Mouse (Mus musculus): ENCODE measurements at regions not wholly inside any gene's neighbourhood (a gene's known extent, or its start where the extent isn't known, plus 50 kb on each side); places are given as distances from the start of the nearest gene placed in this dataset.

- TF ChIP-seq CTCF (IDR thresholded peaks at IDR 0.05; ENCODE audit: control insufficient read depth, insufficient read depth, insufficient read length), result no peak
- TF ChIP-seq CEBPB (IDR thresholded peaks at IDR 0.05; ENCODE audit: low read depth), result no peak
- no peak for TF ChIP-seq MAX (IDR thresholded peaks at IDR 0.05)
- TF ChIP-seq USF1 (IDR thresholded peaks at IDR 0.05; ENCODE audit: low read depth), result no peak
- TF ChIP-seq MYOD1 (IDR thresholded peaks at IDR 0.05; ENCODE audit: control insufficient read depth, insufficient read length, low read depth), result no peak
- no peak for TF ChIP-seq FOSL1 (IDR thresholded peaks at IDR 0.05; ENCODE audit: insufficient read depth, low read length, poor library complexity, severe bottlenecking)
Measured at GRCm38 (mm10) chr3:136609855-136610555, 59.9 kb upstream of the Ppp3ca start.

Measured in C2C12 (cell line).